Mouse (Mus musculus) NIH3T3 (cell line): ENCODE data around the gene Ppm1h.
"Not testable (repeated sequence)": the region's sequence is repeated elsewhere in the genome, so short reads cannot be mapped to it uniquely, and the experiment has no call there.

Experiments used
- DNase-seq: peaks from one replicate; pipeline ENCODE4 v3.0.0-alpha.2; 2012; ENCODE audit warnings: low read depth

Ppm1h gene

DNA sequence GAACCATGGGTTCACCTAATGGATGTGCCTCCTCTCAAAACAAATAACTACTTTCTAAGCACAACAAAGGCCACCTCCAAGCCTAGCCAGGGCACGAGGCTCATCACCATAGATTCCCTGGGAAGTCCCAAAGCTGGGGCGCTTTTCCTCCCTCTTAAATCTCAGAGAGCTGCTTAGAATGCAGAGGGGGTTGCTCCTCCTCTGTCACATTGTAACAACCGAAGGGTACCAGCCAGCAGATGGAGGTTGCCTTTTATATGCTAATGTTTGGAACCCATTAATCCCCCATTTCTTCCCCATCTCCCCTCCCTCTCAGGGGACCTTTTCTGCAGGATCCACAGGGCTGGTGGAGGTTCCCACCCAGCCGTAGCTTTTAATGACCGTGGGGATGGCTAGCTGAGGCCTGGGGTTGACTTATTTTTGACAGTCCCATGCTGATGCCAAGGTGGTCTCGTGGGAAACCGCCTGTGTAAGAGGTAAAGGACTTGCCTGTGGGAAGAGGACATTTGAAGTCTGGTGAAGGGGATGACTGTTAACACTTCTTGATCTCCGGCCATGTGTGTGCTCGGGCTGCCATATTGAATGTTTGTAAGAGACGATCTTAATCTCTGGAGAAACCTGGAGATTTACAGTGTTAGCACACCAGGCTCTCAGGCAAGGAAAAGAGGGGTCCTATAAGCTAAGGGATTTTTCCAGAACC is 253.4 kb downstream of the Ppm1h start:
- no peak for DNase-seq

DNA sequence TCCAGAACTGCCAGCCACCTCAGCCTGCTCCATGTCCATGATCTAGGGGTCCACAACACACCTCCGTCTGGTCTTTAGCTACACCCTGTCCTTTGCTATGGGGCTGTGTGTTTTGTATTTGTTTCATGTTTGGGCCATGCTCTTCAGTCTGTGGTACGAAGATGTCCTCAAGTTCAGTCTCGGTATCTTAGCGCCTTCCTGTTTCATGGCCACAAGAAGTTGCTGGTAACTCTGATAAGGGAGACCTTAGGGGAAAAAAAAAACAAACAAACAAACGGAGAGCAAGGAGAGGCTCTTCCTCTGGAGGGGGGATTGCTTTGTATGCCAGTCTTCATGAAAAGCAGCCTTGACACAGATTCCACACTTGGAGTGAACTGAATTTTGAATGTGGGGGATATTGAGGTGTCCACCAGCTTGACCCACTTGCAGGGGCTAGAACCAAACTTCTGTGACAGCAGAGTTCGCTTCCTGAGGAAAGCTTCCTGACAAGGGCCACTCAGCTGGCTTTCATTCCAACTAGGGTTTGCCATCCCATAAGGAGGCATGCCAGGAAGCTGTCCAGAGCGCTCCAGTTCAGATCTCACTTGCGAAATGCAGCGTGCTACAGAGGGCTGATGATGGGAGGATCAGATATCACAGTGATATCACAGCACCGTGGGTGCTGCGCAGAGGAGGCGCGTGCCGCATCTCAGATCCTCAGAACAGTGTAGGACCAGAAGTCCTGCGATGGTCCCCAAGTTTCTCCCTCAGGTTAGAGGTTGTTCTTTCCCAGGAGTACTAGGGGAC is 254.7 kb downstream of the Ppm1h start:
- peak; percentile 64 for DNase-seq

DNA sequence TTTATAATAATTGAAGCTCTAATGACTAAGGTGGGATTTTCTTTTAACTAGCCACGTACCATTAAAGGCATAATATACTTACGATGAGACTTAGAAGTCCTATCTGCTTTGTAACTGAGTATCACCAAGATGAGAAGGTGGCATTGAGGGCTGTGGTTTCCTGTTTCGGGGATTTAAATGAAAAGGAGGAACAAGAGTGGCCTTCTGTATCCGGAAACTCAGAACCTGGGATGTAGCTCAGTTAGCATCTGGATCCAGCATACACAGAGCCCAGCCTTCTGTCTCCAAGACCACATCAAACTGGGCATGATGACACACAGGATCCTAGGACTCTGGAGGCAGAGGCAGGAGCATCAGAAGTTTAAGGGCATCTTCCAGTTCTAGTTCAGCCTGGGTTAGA is 256.8 kb downstream of the Ppm1h start:
- DNase-seq = not testable (repeated sequence)

DNA sequence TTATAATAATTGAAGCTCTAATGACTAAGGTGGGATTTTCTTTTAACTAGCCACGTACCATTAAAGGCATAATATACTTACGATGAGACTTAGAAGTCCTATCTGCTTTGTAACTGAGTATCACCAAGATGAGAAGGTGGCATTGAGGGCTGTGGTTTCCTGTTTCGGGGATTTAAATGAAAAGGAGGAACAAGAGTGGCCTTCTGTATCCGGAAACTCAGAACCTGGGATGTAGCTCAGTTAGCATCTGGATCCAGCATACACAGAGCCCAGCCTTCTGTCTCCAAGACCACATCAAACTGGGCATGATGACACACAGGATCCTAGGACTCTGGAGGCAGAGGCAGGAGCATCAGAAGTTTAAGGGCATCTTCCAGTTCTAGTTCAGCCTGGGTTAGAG is 258.8 kb downstream of the Ppm1h start:
- DNase-seq = not testable (repeated sequence)

DNA sequence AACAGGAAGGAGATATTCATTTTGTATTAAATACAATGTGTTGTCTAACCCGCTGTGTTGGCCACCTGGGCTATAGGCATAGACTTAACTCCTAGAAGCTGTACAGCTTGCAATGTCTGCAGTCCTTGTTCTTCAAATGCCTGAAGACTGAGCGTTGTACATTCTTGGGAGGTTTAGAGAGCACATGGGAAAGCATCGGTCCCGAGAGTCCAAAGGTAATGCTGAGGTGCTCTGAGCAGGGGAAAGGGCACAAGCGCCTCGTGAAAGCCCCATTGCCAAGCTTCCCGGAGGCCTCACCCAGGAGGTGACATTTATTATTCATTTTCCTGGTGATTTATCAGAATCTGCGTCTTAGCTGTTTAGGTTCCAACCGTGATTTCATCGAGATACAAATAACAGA is 261.0 kb downstream of the Ppm1h start:
- DNase-seq = no peak

DNA sequence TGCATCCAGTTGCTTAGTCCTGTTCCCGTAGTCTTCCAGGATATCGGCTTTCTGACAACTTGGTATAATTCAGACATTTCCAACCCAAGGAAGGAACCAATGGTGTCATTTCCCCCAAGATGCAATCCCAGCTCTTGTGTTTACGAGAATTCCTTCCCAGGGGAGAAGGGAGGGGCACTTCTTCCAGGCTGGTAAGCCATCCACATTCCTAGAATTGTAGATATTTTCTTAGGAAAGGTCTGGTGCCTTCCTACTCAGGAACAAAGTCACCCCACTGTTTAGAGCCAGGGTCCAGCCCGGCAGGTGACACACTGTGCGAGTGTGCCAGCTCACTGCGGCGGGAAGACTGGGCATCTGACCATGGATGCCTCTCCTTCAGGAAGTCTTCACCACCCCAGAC is 264.2 kb downstream of the Ppm1h start:
- no peak for DNase-seq

DNA sequence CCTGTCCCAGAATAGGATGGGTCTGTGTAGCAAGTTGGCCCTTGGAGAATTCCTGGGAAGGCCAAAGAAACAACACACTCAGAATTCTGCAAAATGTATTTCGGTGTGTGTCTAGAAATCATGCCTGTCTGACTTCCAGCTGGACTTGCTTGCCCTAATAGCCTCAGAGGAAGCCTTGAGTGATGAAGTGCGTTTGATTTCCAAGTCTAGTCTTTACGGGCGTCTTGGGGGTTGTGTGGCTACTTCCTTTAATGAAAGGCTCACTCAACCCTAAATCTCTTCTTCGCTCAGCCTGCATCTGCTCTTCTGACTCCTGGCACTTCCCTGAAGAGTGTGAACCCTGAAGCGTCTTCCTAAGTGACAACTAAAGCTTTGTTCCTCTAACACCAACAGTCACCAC is 265.3 kb downstream of the Ppm1h start:
- DNase-seq = no peak

DNA sequence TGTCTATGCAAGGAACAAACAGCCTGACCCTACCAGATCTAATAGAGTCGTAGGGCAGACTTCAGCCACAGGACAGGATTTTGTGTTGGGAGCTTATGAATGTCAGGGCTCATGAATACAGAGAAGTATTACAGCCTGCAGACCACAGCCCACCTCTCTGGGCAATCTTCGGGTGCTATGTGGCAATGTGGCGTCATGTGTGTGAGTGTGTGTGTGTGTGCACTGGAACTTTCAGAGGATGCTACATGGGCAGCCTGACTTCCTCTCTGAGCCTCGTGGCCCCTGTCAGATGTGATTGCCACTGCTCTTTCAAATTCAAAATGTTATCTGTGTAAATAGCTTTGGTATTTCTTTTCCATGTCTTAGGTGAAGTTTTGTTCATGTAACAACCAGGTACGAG is 266.3 kb downstream of the Ppm1h start:
- peak; percentile 19 for DNase-seq

DNA sequence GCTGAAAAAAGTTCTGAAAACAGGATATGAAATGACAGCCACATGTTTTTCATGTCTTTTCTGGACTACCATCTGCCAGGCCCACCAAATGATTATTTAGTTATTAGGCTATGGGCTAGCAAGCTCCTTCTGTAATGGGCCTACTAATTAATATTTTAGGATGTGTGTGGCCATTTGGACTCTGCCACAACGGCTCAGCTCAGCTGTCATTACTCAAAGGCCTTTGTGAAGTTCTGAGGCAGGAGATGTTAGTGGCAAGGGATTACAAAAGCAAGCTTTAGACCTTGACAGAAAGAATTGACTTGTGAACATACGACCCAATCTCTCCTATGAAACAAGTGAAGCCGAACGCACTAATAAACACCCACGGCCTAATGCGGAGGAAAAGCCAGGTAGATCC is 272.4 kb downstream of the Ppm1h start:
- no peak for DNase-seq

DNA sequence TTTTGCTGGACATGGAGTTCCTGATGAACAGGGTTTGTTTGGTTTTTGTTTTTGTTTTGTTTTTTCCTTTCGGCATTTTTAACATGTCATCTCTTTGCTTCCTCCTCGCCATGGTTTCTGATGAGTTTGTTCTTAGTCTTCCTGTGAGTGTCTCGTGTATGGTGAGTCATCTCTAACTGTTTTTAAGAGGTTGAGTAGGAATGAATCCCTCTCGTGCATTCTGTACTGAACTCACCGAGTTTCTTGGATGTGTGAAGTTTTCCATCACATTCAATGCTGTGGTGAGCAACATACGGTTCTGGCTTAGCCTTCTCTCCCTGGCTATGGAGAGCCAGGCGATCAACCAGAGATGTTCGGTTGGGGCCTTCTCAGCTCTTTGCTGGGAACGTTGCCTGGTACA is 275.0 kb downstream of the Ppm1h start:
- peak; percentile 41 for DNase-seq

DNA sequence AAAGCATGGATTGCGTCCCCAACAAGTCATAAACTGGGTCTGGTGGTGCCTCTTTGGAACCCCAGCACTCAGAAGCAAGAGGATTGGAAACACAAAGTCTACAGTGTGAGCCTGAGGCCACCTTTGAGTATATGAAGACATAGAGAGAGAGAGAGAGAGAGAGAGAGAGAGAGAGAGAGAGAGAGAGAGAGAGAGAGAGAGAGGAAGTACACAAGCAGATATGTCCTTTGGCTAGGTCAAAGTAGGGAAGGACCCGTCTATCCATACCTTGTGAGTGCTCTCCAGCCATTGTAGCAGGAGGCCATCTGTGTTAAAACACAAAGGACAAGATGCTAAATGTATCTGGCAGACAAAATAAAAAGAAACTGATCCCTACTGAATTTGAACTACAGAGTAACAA is 279.4 kb downstream of the Ppm1h start:
- DNase-seq = no peak

DNA sequence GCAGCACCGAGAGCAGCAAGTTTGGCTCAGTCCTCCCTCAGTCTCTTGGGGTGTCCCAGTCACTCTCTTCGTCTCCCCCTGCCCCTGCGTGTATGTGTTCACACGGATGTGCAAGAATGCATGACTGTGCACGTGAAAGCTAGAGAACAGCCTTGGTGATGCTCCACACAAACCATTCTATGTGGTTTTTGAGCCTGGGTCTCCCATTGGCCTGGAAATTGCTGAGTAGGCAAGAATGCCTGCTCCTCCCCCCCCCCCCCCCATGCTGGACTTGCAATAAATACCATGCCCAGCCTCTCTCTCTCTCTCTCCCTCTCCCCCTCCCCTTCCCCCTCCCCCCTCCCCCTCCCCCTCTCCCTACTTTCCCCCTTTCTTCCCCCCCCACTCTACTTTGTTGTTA is 280.1 kb downstream of the Ppm1h start:
- no peak for DNase-seq

DNA sequence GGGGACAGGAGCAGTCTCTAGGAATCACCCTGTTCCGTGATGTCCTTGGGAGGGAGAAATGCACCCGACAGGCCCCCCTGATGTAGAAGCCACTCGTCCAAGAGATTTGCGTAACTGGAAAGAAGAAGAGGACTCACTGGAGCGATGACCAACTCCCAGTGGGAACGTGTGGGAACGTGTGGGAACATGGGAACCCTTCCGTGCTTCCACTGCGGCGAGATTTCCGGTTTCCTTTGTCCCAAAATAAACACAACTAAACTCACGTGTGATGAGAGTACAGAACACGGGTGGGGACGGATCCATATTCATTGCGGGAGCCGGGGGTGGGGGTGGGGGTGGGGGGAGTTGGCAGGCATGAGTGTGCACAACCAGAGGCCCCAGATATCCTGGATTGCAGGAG is 281.7 kb downstream of the Ppm1h start:
- no peak for DNase-seq

DNA sequence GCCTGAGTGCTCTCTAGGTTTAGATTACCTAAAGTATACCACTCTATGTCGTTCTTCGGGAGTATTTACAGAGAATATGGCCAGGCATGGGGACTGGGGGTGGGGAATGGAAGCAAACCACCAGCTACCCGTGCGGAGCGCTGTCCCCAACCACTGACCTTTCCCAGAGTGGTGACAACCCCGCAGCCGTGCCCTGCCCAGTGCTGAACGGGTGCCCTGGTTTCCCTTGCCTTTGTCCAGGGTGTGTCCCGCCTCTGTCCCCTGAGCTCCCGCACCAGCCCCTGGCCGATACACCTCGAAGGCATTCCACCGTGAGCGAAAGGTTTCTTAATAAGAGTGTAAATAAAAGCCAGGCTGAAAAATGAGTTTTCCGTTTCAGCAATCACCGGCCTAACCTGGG is 282.2 kb downstream of the Ppm1h start:
- DNase-seq = no peak

DNA sequence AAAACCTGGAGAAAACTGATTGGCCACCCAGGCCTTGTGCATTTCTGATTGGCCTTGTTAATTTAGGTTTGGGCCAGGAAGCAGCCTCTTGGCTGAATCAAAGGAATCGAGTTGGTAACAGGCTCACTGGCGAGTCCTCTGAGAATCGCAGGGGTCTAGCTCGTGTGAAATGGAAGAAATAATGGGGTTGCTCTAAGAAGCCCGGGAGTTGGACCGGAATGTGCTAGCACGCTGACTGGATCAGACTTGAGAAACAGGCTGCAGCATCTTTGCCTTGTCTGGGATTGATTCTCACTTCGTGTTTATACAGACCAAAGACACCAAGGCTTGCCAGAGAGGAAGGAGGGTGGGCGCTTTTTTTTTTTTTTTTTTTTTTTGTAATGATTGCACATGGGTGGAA is 282.9 kb downstream of the Ppm1h start:
- DNase-seq = no peak

DNA sequence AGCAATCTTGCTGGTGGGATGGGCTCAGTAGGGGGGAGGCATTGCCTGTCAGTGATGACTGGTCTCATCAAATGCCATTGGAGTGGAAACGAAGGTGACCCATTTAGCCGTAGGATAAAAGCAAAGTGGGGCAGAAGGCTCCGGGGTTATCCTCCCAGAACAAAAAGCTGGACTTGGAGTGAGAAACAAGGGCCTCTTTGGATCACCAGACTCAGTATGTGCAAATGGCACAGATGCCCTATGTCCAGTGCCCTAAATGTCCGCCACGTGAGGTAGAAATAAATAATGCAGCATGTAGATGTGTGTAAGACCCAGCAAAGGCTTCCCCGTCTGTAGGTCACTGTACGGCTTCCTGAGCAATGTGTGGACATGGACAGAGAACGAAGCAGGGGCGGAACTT is 284.1 kb downstream of the Ppm1h start:
- DNase-seq = no peak

DNA sequence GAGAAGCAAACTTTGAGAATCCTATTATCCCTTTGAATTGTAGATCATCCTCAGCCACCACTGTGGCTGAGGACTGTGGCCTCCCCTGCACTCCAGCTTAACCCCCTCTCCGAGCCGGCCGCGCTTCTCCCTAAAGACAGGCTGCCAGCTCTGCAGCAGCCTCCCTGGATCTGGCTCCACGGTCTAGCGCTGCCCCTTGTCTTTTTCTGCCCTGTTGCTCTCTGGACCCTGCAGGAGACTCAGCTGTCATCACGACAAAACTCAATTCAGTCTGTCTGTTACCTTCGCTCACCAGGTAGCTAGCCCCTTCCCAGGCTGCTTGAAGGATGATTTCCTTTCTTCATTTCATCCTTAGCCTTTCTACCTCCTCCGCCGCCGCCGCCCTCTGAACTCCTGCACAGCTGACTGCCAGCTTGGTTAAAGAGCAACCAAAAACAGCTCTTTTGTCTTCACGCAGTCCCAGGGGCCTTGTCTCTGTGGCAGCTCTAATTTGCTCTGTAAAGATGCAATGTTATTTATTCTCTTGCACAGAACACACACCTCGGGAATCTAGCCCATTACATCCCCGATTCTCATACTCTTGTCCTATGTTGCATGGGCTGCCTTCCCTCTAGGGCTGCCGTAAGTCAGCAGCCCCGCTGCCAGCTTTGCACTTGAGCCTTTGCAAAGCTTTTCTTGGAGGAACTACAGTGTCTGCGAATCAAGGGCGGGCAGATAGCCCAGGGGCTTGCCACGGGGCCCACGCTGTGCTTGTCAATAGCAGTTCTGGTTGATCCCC is 285.1 kb downstream of the Ppm1h start:
- no peak for DNase-seq

DNA sequence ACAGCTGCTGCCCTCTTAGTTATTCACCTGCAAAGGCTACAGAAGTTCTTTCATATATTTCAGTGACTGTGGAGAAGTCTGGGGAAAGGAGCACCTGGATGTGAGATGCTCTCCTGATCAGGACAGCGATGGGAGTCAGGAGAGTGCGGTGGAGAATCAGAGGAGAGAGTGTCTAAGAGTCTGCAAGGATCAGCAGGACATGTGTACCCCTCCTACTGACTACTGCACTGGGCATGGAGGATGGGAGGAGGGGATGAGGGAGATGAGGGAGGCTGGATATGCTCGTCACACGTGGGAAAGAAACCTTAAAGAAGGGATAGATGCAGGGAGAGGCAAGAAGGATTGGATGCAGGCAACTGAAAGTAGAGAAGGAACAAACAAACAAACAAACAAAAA is 285.7 kb downstream of the Ppm1h start:
- no peak for DNase-seq

DNA sequence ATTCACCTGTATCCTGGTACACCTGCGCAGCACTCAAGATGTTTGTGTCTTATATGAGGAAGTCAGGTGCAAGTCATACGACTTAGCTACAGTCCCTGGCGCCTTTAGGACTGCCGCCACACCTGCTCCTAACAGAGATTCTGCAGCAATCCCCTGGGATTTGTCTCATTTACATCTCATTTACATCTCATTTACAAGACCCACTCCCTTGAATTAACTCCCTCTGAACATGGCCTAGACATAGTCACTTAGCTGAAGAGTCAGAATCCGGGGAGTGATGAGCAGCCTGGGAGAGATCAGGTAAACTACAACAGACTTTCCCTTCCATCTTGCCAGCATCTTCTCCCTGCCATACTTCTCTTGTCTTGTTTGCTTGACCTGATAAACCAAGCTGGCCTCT is 287.1 kb downstream of the Ppm1h start:
- not testable (repeated sequence) for DNase-seq

DNA sequence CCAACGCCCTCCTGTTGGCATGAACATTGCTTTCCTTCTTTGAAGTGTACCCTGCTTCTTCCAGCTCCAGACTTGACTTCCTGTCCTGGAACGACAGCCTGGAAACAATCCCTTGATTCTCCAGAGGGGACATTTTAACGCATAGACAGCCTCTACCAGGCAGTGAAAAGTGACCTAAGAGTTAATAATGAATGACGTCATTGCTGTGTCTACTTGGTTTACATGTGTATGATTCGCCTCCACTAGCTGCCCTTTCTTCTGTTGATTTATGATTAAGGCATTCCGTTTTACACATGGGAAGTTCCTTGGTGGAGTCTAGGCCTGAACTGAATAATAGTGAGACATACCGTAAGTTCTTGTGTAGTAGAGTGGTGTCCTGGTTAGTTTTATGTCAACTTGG is 287.9 kb downstream of the Ppm1h start:
- peak; percentile 59 for DNase-seq

DNA sequence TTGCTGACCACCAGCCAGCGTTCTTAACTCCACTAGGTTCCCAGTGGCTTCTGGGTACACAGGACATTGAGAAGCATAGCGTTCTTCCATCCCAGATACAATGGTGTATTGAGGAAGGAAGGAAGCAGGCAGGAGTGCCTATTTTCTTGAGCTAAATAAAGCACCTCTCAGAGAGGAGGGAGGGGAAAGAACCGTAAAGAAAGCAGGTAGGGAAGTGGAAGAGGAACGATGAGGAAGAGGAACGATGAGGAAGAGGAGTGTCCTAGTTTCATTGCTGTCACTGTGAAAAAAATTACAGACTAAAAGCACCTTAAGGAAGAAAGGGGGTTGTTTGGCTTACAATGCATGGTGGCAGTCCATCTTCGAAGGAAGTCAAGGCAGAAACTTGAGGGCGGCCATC is 291.6 kb downstream of the Ppm1h start:
- DNase-seq = no peak

DNA sequence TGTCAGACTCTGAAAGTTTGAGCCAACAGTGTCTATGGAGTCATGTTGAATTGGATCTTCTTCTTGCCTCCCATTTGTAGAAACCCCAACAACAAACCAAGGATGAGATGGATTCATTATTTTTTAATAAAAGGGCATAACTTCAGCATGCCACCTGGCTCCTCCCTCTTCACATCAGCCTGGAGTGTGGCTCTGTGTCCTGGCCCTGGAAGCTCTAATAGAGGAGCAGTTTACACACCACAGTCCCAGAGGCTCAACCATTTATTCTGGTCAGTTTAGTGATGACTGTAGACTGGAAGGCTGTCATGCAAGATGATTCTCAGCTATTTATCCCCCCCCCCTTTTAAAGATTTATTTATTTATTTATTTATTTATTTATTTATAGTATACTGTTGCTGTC is 294.7 kb downstream of the Ppm1h start:
- no peak for DNase-seq

DNA sequence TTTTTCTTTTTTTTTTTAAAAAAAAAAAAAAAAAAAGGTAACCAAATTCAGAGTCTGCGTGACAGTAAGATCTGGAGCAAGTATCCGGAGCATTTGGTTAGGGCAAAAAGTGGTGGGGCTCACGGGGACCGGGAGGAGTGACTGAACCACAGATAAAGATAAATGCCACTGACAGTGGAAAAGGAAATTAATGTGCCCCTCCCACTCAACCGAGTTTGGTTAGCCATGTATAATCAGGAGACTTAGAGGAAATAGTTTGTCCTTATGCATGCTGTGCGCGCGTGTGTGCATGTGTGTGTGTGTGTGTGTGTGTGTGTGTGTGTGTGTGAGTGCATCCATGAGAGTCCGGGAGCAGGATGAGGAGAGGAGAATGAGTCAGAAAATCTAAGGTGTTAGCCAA is 297.5 kb downstream of the Ppm1h start:
- no peak for DNase-seq
